Mouse (Mus musculus) retina, adult 2 months (tissue): ENCODE measurements around the gene Atg5.
"Not testable (repeated sequence)": the region's sequence is repeated elsewhere in the genome, so short reads cannot be mapped to it uniquely, and the experiment has no call there.

Source experiments
- DNase-seq: peaks from one replicate; pipeline ENCODE4 v3.0.0-alpha.2; 2012; ENCODE audit warnings: low read depth, low spot score

Atg5 gene

DNA sequence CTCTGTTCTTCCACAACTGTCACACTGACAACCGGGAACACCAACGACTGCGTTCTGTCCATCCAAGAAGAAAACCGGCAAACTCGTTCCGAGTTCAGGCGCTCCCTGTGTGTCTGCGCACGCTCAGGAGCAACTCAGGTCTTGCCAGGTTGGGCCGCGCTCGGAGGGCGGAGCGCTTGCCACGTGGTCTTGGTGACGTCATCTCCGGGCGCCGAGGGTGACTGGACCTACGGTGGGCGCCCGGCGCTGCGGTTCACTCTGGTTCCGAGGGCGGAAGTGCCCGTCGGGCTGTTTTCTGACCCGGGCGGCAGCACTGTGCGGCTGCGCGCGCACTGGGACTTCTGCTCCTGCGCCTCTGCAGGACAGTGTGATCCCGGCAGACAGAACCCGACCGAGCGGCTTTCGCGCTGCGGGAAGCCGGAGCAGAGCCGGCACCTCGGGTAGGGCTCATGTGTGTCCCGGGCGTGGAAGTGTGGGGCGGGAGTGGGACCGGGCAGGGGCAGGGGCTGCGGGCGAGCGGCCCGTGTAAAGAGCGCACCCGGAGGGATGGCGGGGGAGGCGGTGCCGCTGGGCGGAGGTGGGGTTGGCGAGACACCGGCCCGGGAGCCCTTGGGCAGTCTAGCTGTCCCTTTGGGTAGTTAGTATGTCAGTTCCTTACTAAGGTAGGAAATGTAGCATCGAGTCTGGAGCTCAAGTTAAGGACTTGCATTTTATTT is at the start of gene Atg5:
Gene Atg5 (plus strand): TSS at position 214 of the 716 bp plus-strand sequence.
- peak; percentile 95 for DNase-seq

DNA sequence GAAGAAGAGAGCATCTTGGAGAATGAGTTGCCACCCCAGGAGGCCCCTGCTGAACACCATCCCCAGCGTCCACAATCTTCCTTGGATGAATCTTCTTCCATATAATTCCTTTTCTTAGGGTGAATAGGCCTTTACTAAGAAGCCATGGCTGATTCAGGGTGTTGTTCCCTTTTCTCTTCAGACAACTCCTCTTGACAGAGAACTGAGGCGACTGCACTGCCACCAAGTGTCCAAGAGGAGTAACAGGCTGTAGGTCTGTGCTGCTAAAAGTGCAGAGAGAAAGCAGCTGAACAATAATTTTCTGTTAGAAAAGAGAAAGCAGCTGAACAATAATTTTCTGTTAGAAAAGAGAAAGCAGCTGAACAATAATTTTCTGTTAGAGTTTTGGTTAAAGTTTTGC is 49.1 kb upstream of the Atg5 start:
- DNase-seq = not testable (repeated sequence)

- no peak for DNase-seq
These were observed 43.8 kb upstream of the Atg5 start for GRCm38 (mm10) chr10:44224345-44224744.

- not testable (repeated sequence) for DNase-seq
These were observed 34.8 kb upstream of the Atg5 start for GRCm38 (mm10) chr10:44233351-44233750.

- DNase-seq = not testable (repeated sequence)
These were observed 32.9 kb upstream of the Atg5 start for GRCm38 (mm10) chr10:44235298-44235697.

- no peak for DNase-seq
These were observed 11.5 kb upstream of the Atg5 start for GRCm38 (mm10) chr10:44256624-44257023.

DNA sequence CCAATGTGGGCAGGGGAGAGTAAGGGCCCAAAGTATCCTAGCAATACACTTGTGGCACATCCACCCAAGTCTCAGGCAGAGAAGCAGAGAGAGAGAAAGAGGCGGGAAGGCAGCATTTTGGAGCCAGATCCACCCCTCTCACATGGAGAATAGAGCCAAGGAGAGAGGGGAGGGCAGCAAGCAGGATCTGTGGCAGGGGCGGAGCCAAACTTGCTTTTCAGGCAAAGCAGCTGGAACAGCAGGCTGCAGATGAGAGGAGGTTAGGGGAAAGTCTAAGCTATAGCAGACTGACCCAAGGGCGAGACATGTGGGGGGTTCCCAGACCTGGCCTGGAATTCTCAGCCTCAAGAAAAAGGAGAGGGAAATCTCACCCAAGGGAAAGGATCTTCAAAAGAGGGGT is 2.3 kb upstream of the Atg5 start:
- DNase-seq = no peak

- DNase-seq = no peak
These were observed 1.6 kb upstream of the Atg5 start for GRCm38 (mm10) chr10:44266561-44266960.

- no peak for DNase-seq
These were observed 574 bp upstream of the Atg5 start for GRCm38 (mm10) chr10:44267426-44268142.

GRCm38 (mm10) chr10:44269211-44269610 is 1.1 kb downstream of the Atg5 start:
- DNase-seq = no peak

DNA sequence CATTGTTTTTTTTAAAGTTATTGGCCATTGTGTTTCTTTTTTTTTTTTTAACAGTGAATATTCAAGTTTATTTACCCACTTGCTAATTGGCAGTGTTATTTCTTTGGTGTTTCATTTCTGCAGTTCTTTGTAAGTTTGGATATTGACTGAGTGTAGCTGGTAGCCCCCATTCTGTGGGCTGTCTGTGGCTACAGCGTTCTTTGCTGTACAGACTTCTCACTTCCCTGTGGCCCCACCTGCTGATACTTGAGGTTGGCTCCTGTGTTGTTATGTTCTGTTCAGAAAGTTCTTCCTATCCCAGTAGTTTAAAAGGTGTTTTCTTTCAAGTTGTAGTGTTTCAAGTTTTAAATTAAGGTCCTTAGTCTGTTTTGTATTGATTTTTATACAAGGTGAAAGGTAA is 14.2 kb downstream of the Atg5 start:
- no peak for DNase-seq

GRCm38 (mm10) chr10:44285106-44285505 is 16.9 kb downstream of the Atg5 start:
- DNase-seq = no peak

- DNase-seq = no peak
These were observed 17.8 kb downstream of the Atg5 start for GRCm38 (mm10) chr10:44285935-44286334.

- no peak for DNase-seq
These were observed 22.7 kb downstream of the Atg5 start for GRCm38 (mm10) chr10:44290876-44291275.

- DNase-seq = peak; percentile 13
These were observed 24.0 kb downstream of the Atg5 start for GRCm38 (mm10) chr10:44292205-44292604.

DNA sequence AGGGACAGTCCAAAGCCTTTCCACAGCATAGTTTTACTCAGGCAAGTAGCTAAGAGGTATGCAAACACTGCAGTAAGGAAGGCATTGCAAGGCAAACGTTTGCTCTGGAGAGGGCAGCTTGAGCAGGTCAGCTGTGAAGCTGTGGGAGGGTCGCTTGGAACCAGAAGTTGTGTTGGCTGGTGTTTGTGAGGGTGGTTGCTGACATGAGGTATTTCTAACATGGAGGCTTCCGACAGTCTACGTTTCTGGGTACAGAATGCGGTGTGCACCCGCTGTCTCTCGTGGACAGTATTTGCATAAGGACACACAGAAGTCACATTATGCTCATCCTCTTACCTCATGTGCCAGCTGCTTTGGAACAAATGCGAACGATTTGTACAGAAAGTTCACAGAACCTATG is 31.0 kb downstream of the Atg5 start:
- DNase-seq = no peak

GRCm38 (mm10) chr10:44300078-44300477 is 31.9 kb downstream of the Atg5 start:
- no peak for DNase-seq

DNA sequence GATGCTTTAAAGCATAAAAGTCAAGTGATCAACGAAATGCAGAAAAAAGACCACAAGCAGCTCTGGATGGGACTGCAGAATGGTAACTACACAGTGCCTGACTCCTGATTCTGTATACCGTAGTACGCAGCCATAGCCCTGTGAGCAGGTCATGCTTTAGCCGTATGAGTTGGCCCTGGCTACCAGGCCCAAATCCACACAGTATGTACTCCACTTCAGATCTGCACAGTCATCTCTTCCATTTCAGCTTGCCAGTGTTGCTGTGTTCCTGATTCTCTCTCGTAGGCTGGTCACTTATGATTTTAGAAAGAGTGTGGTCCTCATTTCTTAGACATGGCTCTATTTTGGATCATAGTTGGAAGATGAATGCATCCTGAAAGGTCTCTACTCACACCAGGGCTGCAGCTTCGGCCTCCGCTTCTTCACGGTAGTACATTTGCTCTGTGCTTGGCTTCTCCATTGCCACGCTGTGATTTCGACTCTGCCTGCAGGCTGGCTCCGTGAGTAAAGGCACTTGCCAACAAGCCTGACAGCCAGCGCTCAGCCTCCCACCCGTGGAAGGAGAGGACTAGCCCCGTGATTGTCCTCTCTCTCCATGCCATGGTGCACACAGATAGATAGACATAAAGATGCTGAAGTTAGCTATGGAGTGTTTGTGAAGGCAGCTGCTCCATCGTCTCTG is 35.6 kb downstream of the Atg5 start:
- DNase-seq = no peak

DNA sequence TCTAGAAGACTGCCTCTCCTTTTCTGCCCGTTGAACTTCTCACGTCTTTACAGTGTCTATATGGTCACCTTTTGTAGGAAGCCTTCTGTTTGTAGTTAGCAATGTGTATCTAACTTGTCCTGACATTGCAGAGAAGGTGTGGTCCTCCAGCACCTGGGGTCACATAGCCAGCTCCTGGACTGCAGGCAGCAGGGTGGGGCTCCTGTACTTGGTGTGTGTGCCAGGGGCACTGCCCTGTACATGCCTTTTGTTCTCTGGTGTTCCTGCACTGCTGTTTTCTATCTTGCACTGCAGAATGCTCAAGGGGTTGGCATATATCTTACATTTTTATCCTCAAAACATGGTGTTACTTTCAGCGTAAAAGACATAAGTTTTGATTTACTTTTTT is 36.2 kb downstream of the Atg5 start:
- DNase-seq = no peak

GRCm38 (mm10) chr10:44304845-44305244 is 36.7 kb downstream of the Atg5 start:
- no peak for DNase-seq

- no peak for DNase-seq
These were observed 38.1 kb downstream of the Atg5 start for GRCm38 (mm10) chr10:44306308-44306707.

- no peak for DNase-seq
These were observed 40.1 kb downstream of the Atg5 start for GRCm38 (mm10) chr10:44308280-44308679.

- DNase-seq = no peak
These were observed 41.1 kb downstream of the Atg5 start for GRCm38 (mm10) chr10:44309250-44309649.
